Mouse (Mus musculus) adrenal gland, postnatal 10 days (tissue): Measurements from ENCODE around the gene Tcaf3. TPM values are rescaled to one million over a fixed set of nuclear protein-coding genes. Genes with fewer than 3 reads are reported as not detected.

ENCODE experiments used
- DNase-seq: peaks from one replicate; pipeline ENCODE4 v3.0.0; 2021; ENCODE audit warnings: mixed read lengths
- long read RNA-seq, 2 experiments: library from polyadenylated mRNA; stranded (forward); transcript quantifications; one replicate each; pipeline ENCODE4 v2.0.0; 2021
- total RNA-seq, 2 experiments: library from RNA; stranded (reverse); gene quantifications; 2 replicates each; pipeline ENCODE4 v1.2.3; 2021

The Tcaf3 gene
- total RNA-seq: not detected
- long read RNA-seq, experiment 1: 0 reads
- long read RNA-seq, experiment 2: 0 reads

- DNase-seq: no peak
Observed at GRCm38 (mm10) chr6:42597592-42597991, at the start of gene Tcaf3. TSS of gene Tcaf3 (minus strand) at chr6:42597692.

GRCm38 (mm10) chr6:42644912-42645549 is 47.5 kb upstream of the Tcaf3 start, which contains the start of gene Tcaf2:
TSS of gene Tcaf2 (minus strand) at chr6:42645254.
- peak; percentile 92 for DNase-seq

- DNase-seq: no peak
Observed at GRCm38 (mm10) chr6:42634393-42634792, 36.9 kb upstream of the Tcaf3 start.

GRCm38 (mm10) chr6:42631395-42631794 is 33.9 kb upstream of the Tcaf3 start:
- DNase-seq: no peak

- DNase-seq: no peak
Observed at GRCm38 (mm10) chr6:42616904-42617303, 19.4 kb upstream of the Tcaf3 start.

- no peak for DNase-seq
Observed at GRCm38 (mm10) chr6:42612218-42612617, 14.7 kb upstream of the Tcaf3 start.

GRCm38 (mm10) chr6:42610954-42611522 is 13.5 kb upstream of the Tcaf3 start:
- no peak for DNase-seq

- DNase-seq: no peak
Observed at GRCm38 (mm10) chr6:42593138-42593882, 4.2 kb downstream of the Tcaf3 start.

- DNase-seq: no peak
Observed at GRCm38 (mm10) chr6:42586569-42586968, 10.9 kb downstream of the Tcaf3 start.

GRCm38 (mm10) chr6:42583488-42583872 is 14.0 kb downstream of the Tcaf3 start:
- peak; percentile 82 for DNase-seq

GRCm38 (mm10) chr6:42582741-42583487 is 14.6 kb downstream of the Tcaf3 start:
- peak; percentile 3 for DNase-seq

GRCm38 (mm10) chr6:42578678-42579077 is 18.8 kb downstream of the Tcaf3 start:
- DNase-seq: peak; percentile 18

GRCm38 (mm10) chr6:42577433-42577832 is 20.1 kb downstream of the Tcaf3 start:
- DNase-seq: no peak

GRCm38 (mm10) chr6:42568205-42568604 is 29.3 kb downstream of the Tcaf3 start:
- no peak for DNase-seq

- no peak for DNase-seq
Observed at GRCm38 (mm10) chr6:42566076-42566598, 31.4 kb downstream of the Tcaf3 start.

- no peak for DNase-seq
Observed at GRCm38 (mm10) chr6:42562280-42562679, 35.2 kb downstream of the Tcaf3 start.

GRCm38 (mm10) chr6:42560885-42561284 is 36.6 kb downstream of the Tcaf3 start:
- DNase-seq: no peak

GRCm38 (mm10) chr6:42558641-42559040 is 38.9 kb downstream of the Tcaf3 start:
- no peak for DNase-seq

GRCm38 (mm10) chr6:42547461-42547860 is 50.0 kb downstream of the Tcaf3 start, which contains the start of gene Olfr455:
TSS of gene Olfr455 (minus strand) at chr6:42547587.
- DNase-seq: peak; percentile 62

- no peak for DNase-seq
Observed at GRCm38 (mm10) chr6:42546180-42546579, 51.3 kb downstream of the Tcaf3 start.

- peak; percentile 17 for DNase-seq
Observed at GRCm38 (mm10) chr6:42545451-42545885, 52.0 kb downstream of the Tcaf3 start.

- DNase-seq: no peak
Observed at GRCm38 (mm10) chr6:42544846-42545245, 52.6 kb downstream of the Tcaf3 start.
